Mouse (Mus musculus): ENCODE measurements around the gene St6galnac3. TPM values are rescaled to one million over a fixed set of nuclear protein-coding genes. Genes with fewer than 3 reads are reported as not detected.

St6galnac3 gene
- polyA plus RNA-seq, 1 experiment, result 2.5 TPM

GRCm38 (mm10) chr3:153719256-153719970 lies 5.6 kb downstream of the St6galnac3 start:
- no peaks in the 10 kb centered on the region for H3K4me1 ChIP-seq (ENCODE audit: control insufficient read depth, insufficient read depth, low read length)
- no peak overlapping the region for H3K27ac ChIP-seq (ENCODE audit: insufficient read depth, low read length)
- H3K4me3 ChIP-seq (ENCODE audit: insufficient read depth, low read length), result no peak overlapping the region
- TF ChIP-seq CTCF (IDR thresholded peaks at IDR 0.05; ENCODE audit: borderline replicate concordance, insufficient read depth, low read length), result no peak
- no peak for TF ChIP-seq POLR2A (IDR thresholded peaks at IDR 0.05; ENCODE audit: low read depth, low read length)

DNA sequence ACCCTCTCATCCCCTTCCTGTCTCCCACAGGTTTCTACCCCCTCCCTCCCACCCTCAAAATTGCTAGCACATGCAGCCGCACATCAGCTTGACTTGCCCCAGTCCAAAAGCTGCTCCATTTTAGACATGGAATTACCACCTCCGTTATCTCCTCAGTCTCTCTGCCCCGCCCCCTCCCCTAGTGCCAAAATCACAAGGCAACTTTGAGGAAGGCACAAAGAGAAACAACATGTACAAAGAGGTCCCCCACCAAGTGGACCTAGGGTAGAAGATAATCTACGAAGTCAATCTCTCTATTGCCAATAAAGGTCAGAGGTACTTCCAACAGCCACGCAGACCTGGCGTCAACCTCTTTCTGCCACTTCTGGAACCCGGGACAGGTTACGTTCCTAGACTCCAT lies 6.2 kb downstream of the St6galnac3 start:
- TF ChIP-seq POLR2A (IDR thresholded peaks at IDR 0.05; ENCODE audit: low read depth, low read length) (no peak), CTCF (IDR thresholded peaks at IDR 0.05; ENCODE audit: borderline replicate concordance, insufficient read depth, low read length) (no peak)
- Histone ChIP-seq H3K4me3 (ENCODE audit: insufficient read depth, low read length) (no peak overlapping the region), H3K4me1 (ENCODE audit: control insufficient read depth, insufficient read depth, low read length) (no peaks in the 10 kb centered on the region), H3K27ac (ENCODE audit: insufficient read depth, low read length) (no peak overlapping the region)

DNA sequence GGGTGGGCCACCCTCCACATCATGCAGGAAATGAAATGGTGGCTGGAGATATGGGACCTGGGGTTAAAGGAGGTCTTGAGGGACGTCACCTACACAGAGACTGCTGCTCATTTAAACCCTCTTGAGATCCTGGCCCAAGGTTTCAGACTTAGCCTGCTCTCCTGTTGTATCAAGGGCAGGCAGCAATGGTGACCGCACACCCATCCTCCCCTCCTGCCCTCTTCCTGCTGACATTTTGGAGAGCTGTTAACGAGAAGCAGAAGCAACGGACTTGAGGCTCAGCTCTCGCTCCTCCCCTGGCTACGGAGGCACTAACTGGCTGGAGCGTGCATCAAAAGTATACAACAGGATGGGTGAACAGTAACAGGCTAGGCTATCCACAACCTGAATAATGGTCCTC lies 7.2 kb downstream of the St6galnac3 start:
- Histone ChIP-seq H3K27ac (ENCODE audit: insufficient read depth, low read length) (no peak overlapping the region), H3K4me3 (ENCODE audit: insufficient read depth, low read length) (no peak overlapping the region), H3K4me1 (ENCODE audit: control insufficient read depth, insufficient read depth, low read length) (no peaks in the 10 kb centered on the region)
- no peak for TF ChIP-seq CTCF (IDR thresholded peaks at IDR 0.05; ENCODE audit: borderline replicate concordance, insufficient read depth, low read length)
- no peak for TF ChIP-seq POLR2A (IDR thresholded peaks at IDR 0.05; ENCODE audit: low read depth, low read length)

DNA sequence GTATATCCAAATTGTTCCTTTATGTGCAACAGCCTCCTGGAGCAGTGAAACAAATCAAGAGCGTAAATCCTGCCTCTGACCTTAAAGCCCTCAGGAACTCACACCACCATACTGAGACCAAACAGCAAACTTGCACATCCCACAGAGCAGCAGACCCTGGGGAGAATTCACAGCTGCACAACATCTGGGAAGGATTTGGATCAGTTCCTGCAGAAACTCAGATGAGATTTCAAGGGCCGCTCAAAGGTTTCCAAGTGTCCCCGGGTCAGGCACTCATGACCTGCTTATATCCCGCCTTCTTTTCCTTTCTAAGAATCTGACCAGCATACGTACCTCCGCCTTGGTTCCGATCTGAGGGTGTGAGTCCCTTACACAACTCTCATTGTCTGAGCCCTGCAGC lies 9.3 kb downstream of the St6galnac3 start:
- no peak for TF ChIP-seq POLR2A (IDR thresholded peaks at IDR 0.05; ENCODE audit: low read depth, low read length)
- no peak for TF ChIP-seq CTCF (IDR thresholded peaks at IDR 0.05; ENCODE audit: borderline replicate concordance, insufficient read depth, low read length)
- Histone ChIP-seq H3K4me3 (ENCODE audit: insufficient read depth, low read length) (no peak overlapping the region), H3K4me1 (ENCODE audit: control insufficient read depth, insufficient read depth, low read length) (no peaks in the 10 kb centered on the region), H3K27ac (ENCODE audit: insufficient read depth, low read length) (no peak overlapping the region)

- H3K4me1 ChIP-seq (ENCODE audit: control insufficient read depth, insufficient read depth, low read length), result no peaks in the 10 kb centered on the region
- no peak overlapping the region for H3K27ac ChIP-seq (ENCODE audit: insufficient read depth, low read length)
- TF ChIP-seq POLR2A (IDR thresholded peaks at IDR 0.05; ENCODE audit: low read depth, low read length), result no peak
- TF ChIP-seq CTCF (IDR thresholded peaks at IDR 0.05; ENCODE audit: borderline replicate concordance, insufficient read depth, low read length), result no peak
- no peak overlapping the region for H3K4me3 ChIP-seq (ENCODE audit: insufficient read depth, low read length)
Observed at GRCm38 (mm10) chr3:153710545-153710944, 14.4 kb downstream of the St6galnac3 start.

DNA sequence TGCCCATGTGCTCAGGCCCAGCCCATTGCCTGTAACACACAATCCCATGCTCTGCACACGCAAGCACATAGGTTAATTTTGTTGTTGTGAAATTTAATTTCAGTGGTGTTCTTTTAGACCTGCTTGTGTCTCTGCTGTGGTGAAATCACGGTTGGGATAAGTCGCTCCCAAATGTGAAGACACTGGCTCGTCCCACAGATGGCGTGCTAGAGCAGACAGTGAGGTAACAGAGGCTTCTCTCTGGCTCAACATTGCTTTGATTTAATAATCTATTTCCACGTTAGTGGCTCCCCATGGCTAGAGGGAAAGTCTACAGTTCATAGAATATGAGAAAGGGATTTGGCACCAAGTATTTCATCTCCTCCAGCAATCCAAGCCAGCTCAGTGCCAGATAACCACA lies 17.3 kb downstream of the St6galnac3 start:
- TF ChIP-seq POLR2A (IDR thresholded peaks at IDR 0.05; ENCODE audit: low read depth, low read length) (no peak), CTCF (IDR thresholded peaks at IDR 0.05; ENCODE audit: borderline replicate concordance, insufficient read depth, low read length) (no peak)
- H3K4me1 ChIP-seq (ENCODE audit: control insufficient read depth, insufficient read depth, low read length), result no peaks in the 10 kb centered on the region
- H3K4me3 ChIP-seq (ENCODE audit: insufficient read depth, low read length), result no peak overlapping the region
- no peak overlapping the region for H3K27ac ChIP-seq (ENCODE audit: insufficient read depth, low read length)

GRCm38 (mm10) chr3:153706901-153707300 lies 18.1 kb downstream of the St6galnac3 start:
- H3K27ac ChIP-seq (ENCODE audit: insufficient read depth, low read length), result no peak overlapping the region
- no peak overlapping the region for H3K4me3 ChIP-seq (ENCODE audit: insufficient read depth, low read length)
- H3K4me1 ChIP-seq (ENCODE audit: control insufficient read depth, insufficient read depth, low read length), result no peaks in the 10 kb centered on the region
- TF ChIP-seq CTCF (IDR thresholded peaks at IDR 0.05; ENCODE audit: borderline replicate concordance, insufficient read depth, low read length) (no peak), POLR2A (IDR thresholded peaks at IDR 0.05; ENCODE audit: low read depth, low read length) (no peak)

DNA sequence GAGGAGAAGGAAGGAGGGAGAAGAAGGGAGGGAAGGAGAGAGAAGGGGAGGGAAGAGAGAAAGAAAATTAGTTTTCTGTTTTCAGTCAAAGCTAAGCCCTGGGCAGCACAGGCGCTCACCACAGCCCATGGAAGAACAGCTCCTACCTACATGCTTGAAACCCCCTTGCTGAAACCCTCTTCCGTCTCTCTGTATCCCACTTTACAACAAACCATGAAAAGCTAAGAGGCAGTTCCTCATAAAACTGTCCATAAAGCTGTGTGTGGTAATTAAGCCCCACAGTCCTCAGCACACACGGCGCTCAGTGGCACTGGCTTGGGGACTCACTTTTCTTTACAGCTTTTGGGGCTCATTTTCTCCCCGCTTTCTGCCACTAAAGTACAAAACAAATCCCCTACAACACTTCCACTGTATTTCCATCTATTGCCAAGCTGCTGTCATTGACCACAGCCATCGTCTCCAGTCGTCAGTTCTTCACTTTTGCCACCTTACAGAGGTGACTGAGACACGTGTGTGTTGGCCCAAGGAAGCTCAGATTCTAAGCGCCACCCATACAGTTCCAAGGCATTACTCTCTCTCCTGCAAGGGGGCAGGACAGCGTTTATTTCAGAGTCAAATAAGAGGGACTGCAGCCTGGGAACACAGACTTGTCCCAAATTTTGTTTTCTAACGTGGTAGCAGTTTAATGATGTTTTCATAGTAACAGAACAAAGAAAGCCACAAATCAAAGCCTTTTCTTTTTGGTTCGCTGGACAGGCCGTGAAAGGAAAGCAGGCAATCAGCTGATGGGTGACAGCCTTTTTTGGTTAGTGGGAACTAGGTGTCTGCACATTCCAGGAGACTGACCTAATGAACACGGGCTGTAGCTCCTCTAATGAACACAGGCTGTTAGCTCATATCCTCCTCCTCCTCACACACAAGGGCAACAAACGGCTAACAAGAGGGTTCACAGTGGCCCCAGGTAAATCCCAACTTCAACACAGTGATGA lies 22.9 kb downstream of the St6galnac3 start:
- Histone ChIP-seq H3K4me1 (ENCODE audit: control insufficient read depth, insufficient read depth, low read length) (no peaks in the 10 kb centered on the region), H3K4me3 (ENCODE audit: insufficient read depth, low read length) (no peak overlapping the region), H3K27ac (ENCODE audit: insufficient read depth, low read length) (no peak overlapping the region)
- TF ChIP-seq POLR2A (IDR thresholded peaks at IDR 0.05; ENCODE audit: low read depth, low read length) (no peak), CTCF (IDR thresholded peaks at IDR 0.05; ENCODE audit: borderline replicate concordance, insufficient read depth, low read length) (no peak)

- Histone ChIP-seq H3K4me3 (ENCODE audit: insufficient read depth, low read length) (no peak overlapping the region), H3K4me1 (ENCODE audit: control insufficient read depth, insufficient read depth, low read length) (no peaks in the 10 kb centered on the region), H3K27ac (ENCODE audit: insufficient read depth, low read length) (no peak overlapping the region)
- TF ChIP-seq POLR2A (IDR thresholded peaks at IDR 0.05; ENCODE audit: low read depth, low read length) (no peak), CTCF (IDR thresholded peaks at IDR 0.05; ENCODE audit: borderline replicate concordance, insufficient read depth, low read length) (no peak)
Observed at GRCm38 (mm10) chr3:153701172-153701571, 23.8 kb downstream of the St6galnac3 start.

GRCm38 (mm10) chr3:153699086-153699485 lies 25.9 kb downstream of the St6galnac3 start:
- TF ChIP-seq POLR2A (IDR thresholded peaks at IDR 0.05; ENCODE audit: low read depth, low read length) (no peak), CTCF (IDR thresholded peaks at IDR 0.05; ENCODE audit: borderline replicate concordance, insufficient read depth, low read length) (no peak)
- H3K27ac ChIP-seq (ENCODE audit: insufficient read depth, low read length), result no peak overlapping the region
- H3K4me1 ChIP-seq (ENCODE audit: control insufficient read depth, insufficient read depth, low read length), result no peaks in the 10 kb centered on the region

More at GRCm38 (mm10) chr3:153699086-153699485, 25.9 kb downstream of the St6galnac3 start:
- H3K4me3 ChIP-seq (ENCODE audit: insufficient read depth, low read length), result no peak overlapping the region

Data from embryonic fibroblast, embryonic 13.5 days (primary cell).